Mouse (Mus musculus): ENCODE results near the gene March6. TPM values are rescaled to one million over a fixed set of nuclear protein-coding genes. Genes with fewer than 3 reads are reported as not detected.

March6 gene
- total and polyA plus RNA-seq, 2 experiments from 2014 or later, result 26.8 to 69.1 TPM

GRCm38 (mm10) chr15:31429429-31429828, 101.4 kb downstream of the March6 start:
- H3K4me3 ChIP-seq (ENCODE audit: low read depth, low read length), result no peak overlapping the region
- DNase-seq (ENCODE audit: low spot score), result no peak
- no peak overlapping the region for H3K27ac ChIP-seq (ENCODE audit: low read depth)
- no peaks in the 10 kb centered on the region for H3K36me3 ChIP-seq (replicated peaks; ENCODE audit: control insufficient read depth, insufficient read depth, low read length)
- no peak for ATAC-seq (ENCODE audit: insufficient read depth, low read depth)
- H3K9me3 ChIP-seq (replicated peaks; ENCODE audit: control insufficient read depth, low read length), result no peaks in the 10 kb centered on the region
- TF ChIP-seq CTCF (IDR thresholded peaks at IDR 0.05; ENCODE audit: low read depth) (no peak), EP300 (IDR thresholded peaks at IDR 0.05; ENCODE audit: low read depth) (no peak)
- H3K27me3 ChIP-seq (ENCODE audit: control insufficient read depth, insufficient read depth, low read length), result no peaks in the 10 kb centered on the region
- 76% methylated on average over 7 of the region's 7 CpGs for WGBS
- H3K4me1 ChIP-seq (ENCODE audit: control insufficient read depth, insufficient read depth), result peaks cover 3% of the 10 kb centered on the region; the same call in 1 of the 2 replicates
- H3K4me2 ChIP-seq (ENCODE audit: low read depth, low read length), result no peak overlapping the region
- H3K9ac ChIP-seq (replicated peaks; ENCODE audit: low read depth, low read length), result no peak overlapping the region

- no peak for TF ChIP-seq EP300 (IDR thresholded peaks at IDR 0.05; ENCODE audit: low read depth)
- TF ChIP-seq CTCF (IDR thresholded peaks at IDR 0.05; ENCODE audit: low read depth), result no peak
- WGBS, result 60% methylated on average over 12 of the region's 12 CpGs
Observed at GRCm38 (mm10) chr15:31428571-31428970, 102.3 kb downstream of the March6 start.

GRCm38 (mm10) chr15:31427390-31427789, 103.5 kb downstream of the March6 start:
- H3K27me3 ChIP-seq (ENCODE audit: control insufficient read depth, insufficient read depth, low read length), result no peaks in the 10 kb centered on the region
- ATAC-seq (ENCODE audit: insufficient read depth, low read depth) (no peak), DNase-seq (ENCODE audit: low spot score) (no peak)
- no peak overlapping the region for H3K4me3 ChIP-seq (ENCODE audit: low read depth, low read length)
- WGBS, result 63% methylated on average over 3 of the region's 3 CpGs
- H3K4me1 ChIP-seq (ENCODE audit: control insufficient read depth, insufficient read depth), result peaks cover 10% of the 10 kb centered on the region
- H3K9me3 ChIP-seq (replicated peaks; ENCODE audit: control insufficient read depth, low read length), result no peaks in the 10 kb centered on the region
- TF ChIP-seq CTCF (IDR thresholded peaks at IDR 0.05; ENCODE audit: low read depth) (0 out of 2 replicates have a peak, but pooled peaks have one; percentile 11), EP300 (IDR thresholded peaks at IDR 0.05; ENCODE audit: low read depth) (no peak)
- H3K4me2 ChIP-seq (ENCODE audit: low read depth, low read length), result no peak overlapping the region
- no peaks in the 10 kb centered on the region for H3K36me3 ChIP-seq (replicated peaks; ENCODE audit: control insufficient read depth, insufficient read depth, low read length)
- H3K9ac ChIP-seq (replicated peaks; ENCODE audit: low read depth, low read length), result no peak overlapping the region
- no peak overlapping the region for H3K27ac ChIP-seq (ENCODE audit: low read depth)

More at GRCm38 (mm10) chr15:31428571-31428970, 102.3 kb downstream of the March6 start:
- Histone ChIP-seq H3K4me1 (ENCODE audit: control insufficient read depth, insufficient read depth) (peaks cover 3% of the 10 kb centered on the region; the same call in 1 of the 2 replicates), H3K4me2 (ENCODE audit: low read depth, low read length) (no peak overlapping the region), H3K9ac (replicated peaks; ENCODE audit: low read depth, low read length) (no peak overlapping the region), H3K27me3 (ENCODE audit: control insufficient read depth, insufficient read depth, low read length) (no peaks in the 10 kb centered on the region), H3K4me3 (ENCODE audit: low read depth, low read length) (no peak overlapping the region), H3K27ac (ENCODE audit: low read depth) (no peak overlapping the region), H3K36me3 (replicated peaks; ENCODE audit: control insufficient read depth, insufficient read depth, low read length) (no peaks in the 10 kb centered on the region), H3K9me3 (replicated peaks; ENCODE audit: control insufficient read depth, low read length) (no peaks in the 10 kb centered on the region)
- no peak for ATAC-seq (ENCODE audit: insufficient read depth, low read depth)
- peak; percentile 30 for DNase-seq (ENCODE audit: low spot score)

- 32% methylated on average over 8 of the region's 8 CpGs for WGBS
- Histone ChIP-seq H3K36me3 (replicated peaks; ENCODE audit: control insufficient read depth, insufficient read depth, low read length) (no peaks in the 10 kb centered on the region), H3K27me3 (ENCODE audit: control insufficient read depth, insufficient read depth, low read length) (no peaks in the 10 kb centered on the region), H3K27ac (ENCODE audit: low read depth) (no peak overlapping the region), H3K4me1 (ENCODE audit: control insufficient read depth, insufficient read depth) (peaks cover 11% of the 10 kb centered on the region), H3K9ac (replicated peaks; ENCODE audit: low read depth, low read length) (no peak overlapping the region), H3K4me2 (ENCODE audit: low read depth, low read length) (no peak overlapping the region), H3K9me3 (replicated peaks; ENCODE audit: control insufficient read depth, low read length) (no peaks in the 10 kb centered on the region), H3K4me3 (ENCODE audit: low read depth, low read length) (no peak overlapping the region)
- TF ChIP-seq EP300 (IDR thresholded peaks at IDR 0.05; ENCODE audit: low read depth), result no peak
- no peak for TF ChIP-seq CTCF (IDR thresholded peaks at IDR 0.05; ENCODE audit: low read depth)
- DNase-seq (ENCODE audit: low spot score) (no peak), ATAC-seq (ENCODE audit: insufficient read depth, low read depth) (no peak)
Observed at GRCm38 (mm10) chr15:31426066-31426706, 104.7 kb downstream of the March6 start.

- Histone ChIP-seq H3K27ac (ENCODE audit: low read depth) (peak overlapping the region; percentile 62), H3K4me3 (ENCODE audit: low read depth, low read length) (no peak overlapping the region)
Observed at GRCm38 (mm10) chr15:31422649-31423369, 108.0 kb downstream of the March6 start.

More at GRCm38 (mm10) chr15:31422649-31423369, 108.0 kb downstream of the March6 start:
- Histone ChIP-seq H3K36me3 (replicated peaks; ENCODE audit: control insufficient read depth, insufficient read depth, low read length) (no peaks in the 10 kb centered on the region), H3K4me1 (ENCODE audit: control insufficient read depth, insufficient read depth) (peaks cover 20% of the 10 kb centered on the region), H3K9me3 (replicated peaks; ENCODE audit: control insufficient read depth, low read length) (no peaks in the 10 kb centered on the region), H3K27me3 (ENCODE audit: control insufficient read depth, insufficient read depth, low read length) (no peaks in the 10 kb centered on the region), H3K9ac (replicated peaks; ENCODE audit: low read depth, low read length) (no peak overlapping the region), H3K4me2 (ENCODE audit: low read depth, low read length) (peak overlapping the region; percentile 34; the same call in 1 of the 2 replicates)
- WGBS, result 12% methylated on average over 7 of the region's 7 CpGs
- TF ChIP-seq EP300 (IDR thresholded peaks at IDR 0.05; ENCODE audit: low read depth), result no peak
- TF ChIP-seq CTCF (IDR thresholded peaks at IDR 0.05; ENCODE audit: low read depth), result no peak
- ATAC-seq (ENCODE audit: insufficient read depth, low read depth) (peak; percentile 80), DNase-seq (ENCODE audit: low spot score) (peak; percentile 80)
